Mouse (Mus musculus) spleen, adult 10 weeks (tissue): Measurements from ENCODE around the gene Kcnj10. TPM values are rescaled to one million over a fixed set of nuclear protein-coding genes. Genes with fewer than 3 reads are reported as not detected.

Source experiments
- polyA plus RNA-seq: library from polyadenylated mRNA; stranded (reverse); fragments of 350-450 nt; fragmentation: Illumina TruSeq; extraction: RNeasy Lipid Tissue Mini Kit (QIAGEN cat#74804); gene quantifications from one replicate; pipeline ENCODE4 v1.2.3, GENCODE M21; 2015; ENCODE audit warnings: low replicate concordance; ENCODE audit not compliant: insufficient read depth

The Kcnj10 gene
- polyA plus RNA-seq: 23.5 TPM

GRCm38 (mm10) chr1:172340729-172341321, at the start of gene Kcnj10:
Gene Kcnj10 (plus strand): TSS chr1:172341210.

GRCm38 (mm10) chr1:172297611-172298537, 43.1 kb upstream of the Kcnj10 start, which contains the start of gene Atp1a2:
Gene Atp1a2 (minus strand): TSS chr1:172298064.

GRCm38 (mm10) chr1:172329131-172329530, 11.9 kb upstream of the Kcnj10 start, which contains the start of gene Kcnj9:
Gene Kcnj9 (minus strand): TSS chr1:172329318.

GRCm38 (mm10) chr1:172376198-172376667, 35.2 kb downstream of the Kcnj10 start, which contains the start of gene Pigm:
Gene Pigm (plus strand): TSS chr1:172376546.

Other genes starting within 250 kb of the Kcnj10 start
- gene Pex19, start 214.5 kb upstream of the Kcnj10 start, polyA plus RNA-seq: 45.3 TPM
- 98.3 TPM for gene Dcaf8, start 193.1 kb upstream of the Kcnj10 start, polyA plus RNA-seq
- gene Pea15a, start 134.4 kb upstream of the Kcnj10 start, polyA plus RNA-seq: 108 TPM
- gene Casq1, start 121.3 kb upstream of the Kcnj10 start, polyA plus RNA-seq: 0.29 TPM
- 0.07 TPM for gene Atp1a4, start 82.8 kb upstream of the Kcnj10 start, polyA plus RNA-seq
- gene Igsf8, start 79.6 kb upstream of the Kcnj10 start, polyA plus RNA-seq: 10.4 TPM
- gene Atp1a2, start 43.1 kb upstream of the Kcnj10 start, polyA plus RNA-seq: 3.0 TPM
- gene Kcnj9, start 11.9 kb upstream of the Kcnj10 start, polyA plus RNA-seq: 1.7 TPM
- 33.5 TPM for gene Pigm, start 35.3 kb downstream of the Kcnj10 start, polyA plus RNA-seq
- gene Slamf9, start 134.1 kb downstream of the Kcnj10 start, polyA plus RNA-seq: 9.1 TPM
- 3.2 TPM for gene Igsf9, start 140.6 kb downstream of the Kcnj10 start, polyA plus RNA-seq
- gene Tagln2, start 158.8 kb downstream of the Kcnj10 start, polyA plus RNA-seq: 194 TPM
- 0.50 TPM for gene Cfap45, start 179.6 kb downstream of the Kcnj10 start, polyA plus RNA-seq
- gene Vsig8, start 214.7 kb downstream of the Kcnj10 start, polyA plus RNA-seq: not detected
- 29.7 TPM for gene Slamf8, start 249.4 kb downstream of the Kcnj10 start, polyA plus RNA-seq